Mouse (Mus musculus): ENCODE data around the gene Ttll6. TPM values are rescaled to one million over a fixed set of nuclear protein-coding genes. Genes with fewer than 3 reads are reported as not detected.

The Ttll6 gene
- total RNA-seq, 1 experiment from 2014 or later, result not detected

DNA sequence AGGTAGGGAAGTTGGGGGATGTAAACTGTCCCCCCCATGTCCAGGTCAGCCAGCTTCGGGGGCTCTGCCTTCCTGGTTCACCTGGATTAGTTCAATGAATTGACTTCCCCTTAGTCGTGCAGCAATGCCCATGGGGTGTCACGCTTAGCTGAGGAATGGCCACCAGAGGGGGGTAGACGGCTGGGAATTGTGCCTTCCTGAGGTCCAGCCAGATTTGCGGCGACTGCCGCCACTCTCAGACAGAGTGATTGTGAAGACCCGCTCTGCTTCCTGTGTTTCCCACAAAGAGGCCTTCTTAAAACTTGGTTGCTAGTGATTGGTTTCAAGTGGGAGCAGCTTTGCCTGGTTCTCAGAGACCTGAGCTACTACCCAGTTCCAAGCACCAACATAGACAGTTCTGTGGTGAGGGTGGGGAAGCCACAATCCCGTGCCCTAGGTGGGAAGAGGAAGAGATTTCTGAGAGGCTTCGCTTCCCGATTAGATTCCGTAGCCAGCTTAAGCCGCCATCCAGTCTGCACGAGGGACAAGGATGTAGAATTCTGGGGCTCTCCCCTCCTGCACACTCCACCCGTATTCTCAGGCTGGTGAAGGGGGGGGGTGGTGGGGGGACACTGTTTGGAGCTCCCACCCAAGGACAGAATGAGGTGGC lies 12.2 kb downstream of the Ttll6 start:
- no peak for ATAC-seq (ENCODE audit: extremely low read depth, insufficient number of reproducible peaks, low FRiP score, poor library complexity, severe bottlenecking)

DNA sequence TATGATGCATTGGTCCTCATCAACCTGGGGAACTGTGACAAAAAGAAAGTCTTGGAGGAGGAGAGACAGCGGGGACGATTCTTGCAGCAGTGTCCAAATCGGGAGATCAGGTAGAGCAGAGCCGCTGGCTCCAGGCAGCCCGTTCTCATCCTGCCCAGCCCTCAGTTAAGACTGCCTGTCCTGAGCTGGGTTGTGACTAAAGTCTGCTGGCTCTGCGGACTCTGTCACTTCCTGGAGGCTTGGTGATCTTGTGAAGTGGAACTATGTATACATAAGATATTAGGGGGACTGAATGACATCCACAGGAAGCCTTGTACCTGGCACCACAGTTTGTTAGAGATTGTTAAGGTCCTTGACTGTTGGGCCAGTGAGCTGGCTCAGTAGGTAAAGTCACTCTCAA lies 13.9 kb downstream of the Ttll6 start:
- no peak for ATAC-seq (ENCODE audit: extremely low read depth, insufficient number of reproducible peaks, low FRiP score, poor library complexity, severe bottlenecking)

DNA sequence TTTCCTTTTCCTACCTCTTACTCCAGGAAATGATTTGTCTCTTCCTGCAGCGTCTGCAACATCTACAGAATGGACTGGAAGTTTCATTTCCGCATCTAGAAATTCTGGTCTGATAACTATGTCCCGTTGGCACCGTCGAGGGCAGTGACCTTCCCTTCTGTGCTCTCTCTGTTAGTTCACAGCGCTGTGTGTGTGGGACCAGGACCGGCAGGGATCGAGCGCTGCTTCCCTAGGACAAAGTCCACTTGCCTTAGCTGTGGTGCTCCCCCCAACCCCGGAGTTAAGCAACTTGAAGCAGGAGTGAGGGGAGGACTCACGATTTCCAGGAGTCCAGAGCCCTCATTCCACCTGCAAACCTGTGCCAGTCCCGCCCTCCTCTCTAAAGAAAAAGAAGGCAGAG lies 31.2 kb downstream of the Ttll6 start:
- ATAC-seq (ENCODE audit: extremely low read depth, insufficient number of reproducible peaks, low FRiP score, poor library complexity, severe bottlenecking), result no peak

DNA sequence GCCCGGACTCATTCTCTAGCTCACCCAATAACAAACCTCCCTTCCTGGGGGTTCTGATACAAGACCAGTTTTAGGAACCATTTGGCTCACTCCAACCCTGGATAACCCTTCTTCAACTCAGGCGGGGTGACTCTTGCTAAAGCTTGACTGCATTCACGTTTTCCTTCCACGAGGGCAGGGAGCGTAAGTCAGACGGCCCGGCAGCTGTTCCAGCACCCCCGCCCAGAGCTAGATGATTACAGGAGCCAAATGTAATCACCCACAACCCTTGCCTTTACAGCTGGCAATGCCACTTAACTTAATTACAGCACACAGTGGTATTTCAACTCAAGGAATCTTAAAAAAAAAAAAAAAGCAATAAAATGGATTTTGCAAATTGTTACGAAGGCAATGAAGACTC lies 34.5 kb downstream of the Ttll6 start:
- ATAC-seq (ENCODE audit: extremely low read depth, insufficient number of reproducible peaks, low FRiP score, poor library complexity, severe bottlenecking), result no peak

DNA sequence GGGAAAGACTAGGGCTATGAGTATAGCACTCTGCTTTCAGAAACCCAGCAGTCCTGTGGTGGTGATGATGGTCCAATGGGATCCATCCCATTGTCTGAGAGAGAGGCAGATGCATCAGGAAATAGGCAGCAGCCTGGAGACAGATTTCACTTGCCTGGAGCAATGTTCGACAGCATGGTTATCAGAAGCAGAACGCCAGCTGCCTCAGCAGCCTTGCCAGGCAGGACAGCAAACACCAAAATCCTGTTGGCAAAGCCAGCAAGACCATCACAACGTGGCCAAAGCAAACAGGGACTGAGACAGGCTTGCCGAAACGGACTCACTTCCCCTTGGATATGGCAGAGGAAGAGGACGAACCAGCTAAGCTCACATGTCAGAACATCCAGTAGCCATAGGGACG lies 35.4 kb downstream of the Ttll6 start:
- ATAC-seq (ENCODE audit: extremely low read depth, insufficient number of reproducible peaks, low FRiP score, poor library complexity, severe bottlenecking), result no peak

DNA sequence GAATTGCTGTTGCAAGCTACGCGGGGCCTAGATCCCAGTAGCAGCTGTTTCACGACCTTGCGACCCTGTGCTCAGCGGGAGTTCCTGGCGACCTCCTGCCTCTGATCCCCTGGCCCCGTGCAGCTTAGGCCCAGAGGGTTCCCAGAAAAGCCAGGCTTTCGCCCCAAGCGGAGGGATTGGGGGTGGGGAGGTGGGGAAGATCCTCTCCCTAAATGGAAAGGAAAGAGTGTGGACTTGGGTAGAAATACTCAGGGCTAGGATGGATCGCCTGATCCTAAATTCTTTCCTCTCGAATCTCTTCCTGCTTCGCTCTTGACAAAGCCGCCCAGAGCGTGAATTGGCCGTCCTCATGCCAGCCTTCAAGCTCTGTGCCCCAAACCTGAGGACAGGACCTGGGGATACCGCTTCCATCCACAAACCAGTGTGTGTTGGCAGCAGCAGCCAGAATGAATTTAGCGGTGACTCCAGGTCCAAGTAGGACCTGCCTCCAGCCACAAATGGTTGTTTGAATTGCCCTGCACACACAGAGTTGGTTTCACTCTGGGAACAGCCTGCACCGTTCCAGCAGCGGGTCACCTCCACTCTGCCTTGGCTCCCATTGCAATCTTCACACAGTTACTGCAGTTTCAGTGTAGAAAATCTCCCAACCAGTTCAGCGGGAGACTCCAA lies 37.3 kb downstream of the Ttll6 start:
- no peak for ATAC-seq (ENCODE audit: extremely low read depth, insufficient number of reproducible peaks, low FRiP score, poor library complexity, severe bottlenecking)

DNA sequence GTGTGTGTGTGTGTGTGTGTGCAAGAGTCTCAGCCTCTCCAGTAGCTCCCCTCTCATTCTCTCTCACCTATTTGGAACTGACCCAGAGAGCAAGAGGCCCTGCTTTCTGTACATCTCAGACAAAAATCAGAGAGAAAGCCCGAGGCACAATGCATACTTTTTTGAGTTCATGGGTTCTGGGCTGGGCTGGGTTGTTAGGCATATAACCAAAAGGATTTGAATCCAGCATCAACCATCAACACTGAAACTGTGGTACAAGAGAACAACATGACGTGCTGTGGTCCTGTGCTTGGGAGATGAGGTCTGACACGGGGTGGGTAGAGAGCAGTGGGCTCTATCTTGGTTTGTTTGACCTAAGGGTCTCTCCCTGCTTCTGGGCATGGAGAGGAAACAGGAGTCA lies 38.0 kb downstream of the Ttll6 start:
- no peak for ATAC-seq (ENCODE audit: extremely low read depth, insufficient number of reproducible peaks, low FRiP score, poor library complexity, severe bottlenecking)

DNA sequence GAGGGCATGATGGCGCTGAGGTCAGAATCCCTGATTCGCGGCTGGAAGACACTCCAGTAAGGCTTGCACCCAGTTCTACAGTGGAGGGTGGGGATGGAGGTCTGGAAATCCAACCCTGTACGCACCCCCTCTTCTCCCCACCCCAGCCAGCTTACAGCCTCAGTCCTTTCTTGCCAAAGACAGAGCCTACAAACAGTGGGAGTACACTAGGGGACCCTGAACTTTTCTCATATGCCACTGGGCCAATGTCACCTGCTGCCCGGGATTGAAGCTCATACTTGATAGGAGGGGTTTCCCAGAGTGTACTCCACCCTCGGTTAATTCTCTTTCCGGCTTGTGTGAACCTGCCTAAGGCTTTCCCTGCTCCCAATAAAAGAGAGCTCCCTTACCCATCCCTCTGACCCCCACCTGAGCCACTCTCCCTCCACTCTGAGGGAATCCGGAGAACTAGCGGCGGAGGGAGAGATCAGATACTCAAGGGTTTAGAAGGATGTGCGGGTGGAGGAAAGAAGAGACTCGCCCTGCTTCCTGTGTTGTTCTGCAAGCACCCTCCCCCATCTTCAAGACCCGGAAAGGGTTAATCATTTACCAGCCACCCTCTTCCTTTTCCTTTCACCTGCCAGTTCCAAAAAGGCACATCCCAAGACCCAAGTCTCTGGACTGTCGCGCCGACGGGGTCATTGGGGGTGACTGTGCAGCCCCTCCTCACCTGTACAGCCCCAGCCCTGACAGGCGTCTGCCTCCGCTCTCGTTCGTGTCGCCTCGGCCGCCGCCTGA lies 39.1 kb downstream of the Ttll6 start:
- ATAC-seq (ENCODE audit: extremely low read depth, insufficient number of reproducible peaks, low FRiP score, poor library complexity, severe bottlenecking), result no peak

DNA sequence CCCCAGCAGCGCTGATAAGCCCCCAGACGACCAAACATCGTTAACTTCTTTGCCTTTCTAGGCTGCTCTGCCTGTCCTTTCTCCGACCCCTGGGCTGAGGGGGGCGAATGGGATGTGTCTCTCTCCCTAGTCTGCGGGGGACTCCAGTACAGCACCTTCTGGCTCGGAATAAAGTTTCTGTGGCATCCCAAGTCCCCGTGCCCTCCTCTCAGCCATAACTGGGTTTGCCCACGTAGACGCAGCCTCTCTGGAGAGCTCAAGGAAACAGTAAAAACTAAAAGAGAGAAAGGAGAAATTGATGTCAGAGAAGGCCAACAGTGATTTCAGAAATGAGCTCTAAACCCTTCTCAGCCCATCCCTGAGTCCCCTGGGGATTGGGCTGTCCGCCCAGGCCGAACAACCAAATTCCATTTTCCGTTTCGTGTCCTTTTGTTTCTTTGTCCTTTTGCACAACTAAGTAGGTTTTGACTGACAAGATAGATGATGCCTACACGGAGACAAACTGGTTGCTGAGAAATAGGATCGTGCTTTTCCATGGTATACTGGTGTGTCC lies 39.8 kb downstream of the Ttll6 start:
- ATAC-seq (ENCODE audit: extremely low read depth, insufficient number of reproducible peaks, low FRiP score, poor library complexity, severe bottlenecking), result no peak

DNA sequence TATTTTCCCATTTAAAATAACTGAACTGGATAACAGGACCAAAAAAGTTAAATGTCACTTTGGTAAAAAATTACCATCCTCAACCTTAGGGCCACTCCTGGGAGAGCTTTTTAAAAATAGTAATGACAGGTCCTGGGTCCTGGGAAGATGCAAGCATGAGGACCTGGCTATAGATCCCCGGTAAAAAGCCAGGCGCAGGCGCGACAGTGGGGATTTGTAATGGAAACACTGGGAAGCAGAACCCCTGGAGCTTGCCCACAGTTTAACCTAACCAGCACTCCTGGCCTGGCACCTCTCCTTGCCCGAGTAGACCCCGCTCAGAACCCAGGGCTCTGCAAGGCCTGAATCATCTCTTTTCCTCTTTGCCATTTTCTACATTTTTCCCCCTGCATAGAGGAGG lies 41.3 kb downstream of the Ttll6 start:
- ATAC-seq (ENCODE audit: extremely low read depth, insufficient number of reproducible peaks, low FRiP score, poor library complexity, severe bottlenecking), result no peak

DNA sequence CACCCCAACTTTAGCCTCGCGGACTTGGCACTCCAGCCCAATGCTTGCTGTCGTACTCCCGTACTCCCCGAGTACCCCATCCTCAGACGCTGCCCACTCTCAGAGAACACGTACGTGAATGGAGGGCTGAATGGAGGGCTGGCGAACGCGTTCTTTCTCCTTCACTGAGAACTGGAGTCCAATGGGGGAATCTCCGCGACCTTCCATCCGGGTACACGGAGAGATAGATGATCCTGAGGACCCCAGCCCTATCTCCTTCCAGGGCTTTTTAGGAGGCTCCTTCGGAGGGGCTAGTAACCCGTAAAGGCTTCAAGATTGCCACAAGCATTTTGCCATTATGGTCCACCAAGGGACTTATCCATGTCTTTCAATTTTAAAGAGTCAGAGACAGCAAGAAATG lies 41.9 kb downstream of the Ttll6 start:
- no peak for ATAC-seq (ENCODE audit: extremely low read depth, insufficient number of reproducible peaks, low FRiP score, poor library complexity, severe bottlenecking)

DNA sequence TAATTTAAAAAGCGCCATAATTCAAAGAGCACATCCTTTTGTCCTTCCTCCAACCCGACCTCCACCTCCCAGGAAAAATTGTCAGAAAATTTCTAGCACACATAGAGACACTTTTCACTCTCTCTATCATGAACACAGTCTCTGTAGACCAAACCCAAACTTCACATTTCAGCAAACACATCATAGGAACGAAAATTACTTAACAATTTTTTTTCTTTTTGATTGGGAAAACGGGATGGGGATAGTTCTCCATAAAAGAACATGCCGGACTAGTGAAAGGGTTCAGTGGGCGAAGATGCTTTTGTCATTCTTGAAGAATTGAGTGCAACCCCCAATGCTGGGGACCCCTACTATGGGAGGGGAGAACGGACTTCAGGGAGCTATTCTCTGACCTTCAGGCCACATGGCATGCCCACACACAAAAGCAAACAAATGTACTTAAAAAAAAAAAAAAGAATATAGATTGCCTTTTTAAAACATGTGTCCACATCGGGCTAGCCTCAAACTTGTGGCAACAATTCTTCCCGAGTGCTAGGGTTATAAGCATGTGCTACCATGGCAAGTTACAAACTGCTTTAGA lies 42.5 kb downstream of the Ttll6 start:
- no peak for ATAC-seq (ENCODE audit: extremely low read depth, insufficient number of reproducible peaks, low FRiP score, poor library complexity, severe bottlenecking)

DNA sequence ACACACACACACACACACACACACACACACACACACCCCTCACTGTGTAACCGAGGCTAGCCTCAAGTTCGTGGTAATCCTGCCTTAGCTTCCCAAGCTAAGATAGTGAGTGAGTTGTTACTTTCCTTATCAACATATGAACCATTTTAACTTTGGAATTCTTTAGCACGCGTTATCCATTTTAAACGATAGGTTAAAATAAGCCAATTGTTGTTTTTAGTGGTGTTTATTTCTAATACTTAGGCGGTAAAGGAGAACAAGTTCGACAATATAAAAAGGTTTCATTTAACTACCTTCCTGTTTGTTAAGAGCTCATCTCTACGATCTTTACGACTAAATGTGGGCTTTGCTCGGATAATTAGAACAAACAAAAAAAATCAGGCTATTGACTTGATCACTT lies 43.3 kb downstream of the Ttll6 start:
- no peak for ATAC-seq (ENCODE audit: extremely low read depth, insufficient number of reproducible peaks, low FRiP score, poor library complexity, severe bottlenecking)

DNA sequence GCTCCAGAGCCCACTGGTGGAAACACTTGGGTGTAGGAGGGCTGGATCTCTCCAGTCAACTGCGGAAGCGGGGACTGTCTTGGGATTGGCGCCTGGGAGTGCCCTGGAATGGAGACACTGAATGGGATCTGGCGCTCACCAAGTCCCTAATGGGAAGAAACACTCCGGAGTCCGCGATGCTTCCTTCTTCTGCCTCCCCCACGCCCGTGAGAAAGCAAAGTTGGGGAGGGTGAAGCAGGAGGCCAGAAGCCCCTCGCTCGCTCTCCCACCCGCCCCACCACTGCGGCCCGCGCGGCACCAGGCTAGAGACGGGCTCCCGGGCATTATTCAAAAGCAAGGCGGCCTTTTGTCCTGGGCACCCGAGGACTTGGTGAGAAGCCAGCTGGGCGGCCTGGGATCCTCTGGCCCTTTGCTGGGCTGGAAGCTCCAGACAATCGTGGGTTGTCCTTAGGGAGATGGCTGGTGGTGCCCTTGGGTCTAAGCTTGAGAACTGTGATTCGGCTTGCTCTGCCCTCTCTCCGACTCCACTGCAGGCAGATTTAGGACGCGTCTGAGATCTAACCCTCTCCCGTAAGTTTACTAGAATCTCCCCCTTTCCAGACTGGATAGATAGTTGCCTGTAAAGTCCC lies 44.1 kb downstream of the Ttll6 start:
- no peak for ATAC-seq (ENCODE audit: extremely low read depth, insufficient number of reproducible peaks, low FRiP score, poor library complexity, severe bottlenecking)

DNA sequence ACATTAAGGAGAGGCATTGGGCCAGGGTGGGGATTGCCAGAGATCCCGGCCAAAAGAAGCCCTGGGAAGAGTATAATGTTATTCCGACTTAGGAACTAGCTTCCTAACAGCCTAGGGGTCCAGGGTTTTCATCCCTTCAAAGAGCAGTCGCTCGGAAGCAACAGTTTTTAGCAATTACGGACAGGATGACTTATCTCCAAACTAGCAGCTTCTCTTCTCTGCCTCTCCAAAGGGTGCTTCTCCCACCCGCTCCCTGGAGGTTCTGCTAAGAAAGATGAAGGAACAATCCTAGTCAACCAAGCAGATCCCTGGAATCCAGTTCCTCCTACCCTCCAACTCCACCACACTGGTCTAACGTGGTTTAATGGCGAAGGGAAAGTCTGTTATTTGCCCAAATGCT lies 44.8 kb downstream of the Ttll6 start:
- ATAC-seq (ENCODE audit: extremely low read depth, insufficient number of reproducible peaks, low FRiP score, poor library complexity, severe bottlenecking), result no peak

DNA sequence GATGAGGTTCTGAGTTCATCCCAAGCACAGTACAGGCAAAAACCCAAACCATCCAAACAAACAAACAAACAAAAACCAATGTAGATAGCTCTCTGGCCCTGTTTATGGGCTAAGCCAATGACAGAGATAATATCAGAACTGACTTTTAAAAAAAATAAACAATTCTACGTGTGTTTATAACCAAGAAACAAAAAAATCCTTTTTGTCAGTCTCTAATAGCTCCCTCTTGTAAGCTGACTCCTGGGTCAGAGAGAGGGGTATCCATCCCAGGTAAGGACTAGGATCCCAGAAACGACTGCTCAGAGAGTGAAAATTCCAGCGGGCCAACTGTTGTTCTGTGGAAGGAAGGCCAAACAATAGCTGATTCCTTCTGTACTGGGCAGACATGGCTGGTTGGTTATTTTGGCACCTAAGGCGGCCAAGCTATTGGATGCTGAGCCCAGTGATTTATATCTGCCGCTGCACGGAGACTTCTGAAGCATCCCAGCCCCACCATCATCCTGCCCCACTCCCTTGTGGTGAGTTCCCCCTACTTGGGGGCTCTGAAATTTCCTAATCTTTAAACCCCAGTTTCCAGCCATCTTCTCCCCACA lies 45.4 kb downstream of the Ttll6 start:
- ATAC-seq (ENCODE audit: extremely low read depth, insufficient number of reproducible peaks, low FRiP score, poor library complexity, severe bottlenecking), result no peak

DNA sequence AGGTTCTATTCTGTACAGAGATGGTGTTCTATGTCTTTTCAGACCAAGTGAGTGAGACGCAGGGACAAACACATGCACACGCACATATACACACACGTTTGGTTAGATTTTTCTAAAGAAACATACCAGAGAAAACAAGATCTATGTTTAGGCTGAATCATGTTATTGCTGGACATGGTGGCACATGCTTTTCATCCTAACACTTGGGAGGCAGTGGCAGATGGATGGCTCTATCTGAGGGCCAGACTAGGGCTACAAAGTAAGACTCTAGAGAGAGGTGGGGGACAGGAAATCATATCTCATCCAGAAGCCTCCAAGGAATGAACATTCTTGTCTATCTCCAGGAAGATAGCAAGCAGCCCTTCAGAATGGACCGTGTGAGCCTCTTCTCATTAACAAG lies 47.5 kb downstream of the Ttll6 start:
- ATAC-seq (ENCODE audit: extremely low read depth, insufficient number of reproducible peaks, low FRiP score, poor library complexity, severe bottlenecking), result no peak

DNA sequence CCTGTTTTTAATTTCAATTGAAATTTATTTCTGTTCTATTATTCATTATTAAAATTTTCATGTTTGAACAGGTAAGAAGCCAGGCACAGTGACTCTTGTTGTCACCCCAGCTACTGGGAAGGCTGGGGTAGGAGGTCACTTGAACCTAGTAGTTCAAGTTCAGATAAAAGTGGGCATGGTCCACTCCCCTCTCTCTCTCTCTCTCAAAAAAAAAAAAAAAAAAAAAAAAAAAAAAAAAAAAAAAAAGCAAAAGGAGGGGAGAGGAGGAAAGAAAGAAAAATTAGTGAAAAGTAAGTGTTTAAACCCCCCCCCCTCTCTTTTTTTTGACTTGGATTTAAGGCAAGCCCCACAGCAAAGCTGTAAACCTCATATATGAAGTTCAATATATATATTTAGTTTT lies 50.6 kb downstream of the Ttll6 start:
- ATAC-seq (ENCODE audit: extremely low read depth, insufficient number of reproducible peaks, low FRiP score, poor library complexity, severe bottlenecking), result no peak

DNA sequence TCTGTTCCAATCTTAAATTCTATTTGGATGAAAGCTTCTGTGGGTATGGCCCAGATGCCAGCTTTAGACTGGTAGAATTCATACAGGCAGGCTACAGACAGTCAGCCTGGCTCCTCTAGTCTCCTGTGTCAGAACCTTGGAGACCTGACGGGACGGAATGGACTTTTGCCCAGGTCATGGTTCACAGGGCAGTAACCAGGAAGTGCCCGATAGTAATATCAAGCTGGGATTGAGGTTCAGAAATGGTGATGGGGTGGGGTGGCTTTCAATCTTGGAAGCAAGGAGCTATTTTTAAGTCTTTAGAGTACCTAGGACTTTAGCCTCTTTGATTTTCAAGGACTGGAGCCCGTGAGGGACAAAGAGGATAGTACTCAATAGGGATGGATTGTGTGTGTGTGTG lies 53.7 kb downstream of the Ttll6 start:
- ATAC-seq (ENCODE audit: extremely low read depth, insufficient number of reproducible peaks, low FRiP score, poor library complexity, severe bottlenecking), result no peak

Measured in neutrophil, adult 5-6 weeks (primary cell).